Mouse (Mus musculus) activated CD4-positive, CD25-positive, alpha-beta regulatory T cell, adult 9 weeks (primary cell): ENCODE data around the gene Alg5. TPM values are rescaled to one million over a fixed set of nuclear protein-coding genes. Genes with fewer than 3 reads are reported as not detected.

Source experiments
- polyA plus RNA-seq: library from polyadenylated mRNA; unstranded; fragments of 100-300 nt; shearing (Covaris generic); gene quantifications from one replicate; pipeline ENCODE4 v1.2.1, GENCODE M21; 2017

Gene Alg5
- 96.5 TPM for polyA plus RNA-seq

DNA sequence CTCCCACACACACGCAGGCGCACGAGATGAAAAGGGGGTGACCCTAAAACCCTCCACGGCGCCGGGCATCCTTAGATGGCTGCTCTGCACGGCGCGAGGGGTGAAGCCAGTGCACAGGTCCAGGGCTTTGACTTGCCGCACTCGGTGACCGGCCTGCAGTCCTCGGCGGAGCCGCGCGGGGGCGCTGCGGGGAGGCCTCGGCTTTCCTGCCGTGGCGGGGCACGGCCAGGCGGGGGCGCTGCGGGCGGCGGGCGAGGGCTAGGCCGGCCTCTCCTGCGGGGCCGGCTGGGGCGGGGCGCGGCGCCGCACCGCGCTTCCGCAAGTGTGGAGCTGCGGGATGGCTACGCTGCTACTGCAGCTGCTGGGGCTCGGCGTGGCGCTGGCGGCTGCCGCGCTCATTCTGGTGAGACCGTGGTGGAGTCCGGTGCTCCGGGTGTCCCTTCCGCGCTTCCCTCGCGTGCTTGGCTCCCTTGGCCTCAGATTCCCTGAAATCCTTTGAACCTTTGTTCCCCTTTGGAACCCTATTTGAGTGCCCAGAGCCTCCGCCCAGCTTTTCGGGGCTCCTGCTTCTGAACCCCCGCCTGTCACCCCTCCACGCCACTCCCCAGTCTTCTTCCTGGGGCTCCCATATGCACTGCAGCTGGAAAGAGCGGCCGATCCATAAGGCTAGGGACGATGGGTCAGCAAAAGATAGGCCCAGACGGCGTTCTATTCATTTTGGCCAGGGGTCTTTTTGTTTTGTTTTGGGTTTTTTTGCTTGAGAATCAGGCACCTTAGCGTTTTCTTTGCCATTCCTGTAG, at the start of gene Alg5, which contains the start of gene Exosc8:
Alg5 (plus strand) TSS at position 293 of the 800 bp plus-strand sequence.
Exosc8 (minus strand) TSS at position 147 of the 800 bp plus-strand sequence.

DNA sequence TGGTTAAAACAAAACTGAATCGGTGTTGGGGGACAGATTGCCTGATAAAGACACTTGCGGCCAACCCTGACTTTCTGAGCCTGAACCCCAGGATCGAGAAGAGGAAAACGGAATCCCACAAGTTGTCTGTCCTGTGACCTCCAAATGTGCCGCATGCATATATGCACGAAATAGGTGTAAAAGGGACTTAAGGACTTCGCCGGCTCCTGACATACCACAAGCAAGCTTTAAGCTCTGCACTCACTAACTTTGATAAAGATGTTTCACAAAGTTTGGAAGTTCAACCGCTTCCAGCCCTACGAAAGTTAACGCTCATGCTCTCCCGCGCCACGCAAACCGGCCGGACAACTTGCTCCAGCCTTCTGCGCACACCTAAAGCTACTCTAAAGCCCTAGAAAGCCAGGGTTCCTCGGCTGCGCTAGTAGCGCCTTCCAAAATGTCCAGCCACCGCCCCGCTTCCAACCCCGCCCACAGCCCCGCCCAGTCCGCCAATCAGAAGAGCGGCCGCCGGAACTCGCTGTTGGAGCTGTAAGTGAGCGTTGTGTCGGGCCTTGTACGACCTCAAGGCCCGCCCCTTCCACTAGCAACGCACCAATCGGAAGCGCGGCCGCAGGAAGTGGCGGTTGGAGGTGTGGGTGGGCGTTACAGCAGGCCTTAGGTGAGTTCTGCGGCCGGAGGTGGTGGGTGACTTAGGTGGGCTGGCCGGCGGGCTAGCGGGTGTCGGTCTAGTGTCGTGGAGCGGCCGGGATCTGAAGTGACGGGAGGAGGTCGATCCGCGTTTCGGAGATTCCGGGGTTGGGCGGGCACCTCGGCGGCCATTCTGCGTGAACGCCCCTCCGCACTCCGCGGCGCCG, 42.9 kb upstream of the Alg5 start, which contains the start of gene Supt20:
Supt20 (plus strand) TSS at position 606 of the 854 bp plus-strand sequence.

DNA sequence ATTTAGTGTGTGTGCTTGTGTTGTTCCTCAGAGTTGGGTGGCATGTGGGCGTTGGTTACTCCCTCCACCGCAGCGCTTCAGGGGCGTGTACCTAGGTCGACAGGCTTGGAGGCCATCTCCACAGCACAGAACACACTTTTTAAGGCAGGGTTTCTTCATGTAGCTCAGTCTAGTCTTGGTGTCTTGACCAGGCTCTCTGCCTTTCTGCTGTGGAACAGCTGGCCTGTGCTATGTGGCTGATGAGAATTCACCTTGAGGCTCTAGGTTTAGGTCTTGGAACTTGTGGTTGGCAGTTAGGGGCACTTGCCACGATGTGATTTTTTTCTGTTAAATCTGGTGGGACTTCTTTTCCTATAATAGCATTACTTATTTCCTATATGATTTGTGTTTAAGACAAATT, 21.1 kb upstream of the Alg5 start, which contains the start of gene Gm21958:
Gm21958 (minus strand) TSS at position 101 of the 400 bp plus-strand sequence.

DNA sequence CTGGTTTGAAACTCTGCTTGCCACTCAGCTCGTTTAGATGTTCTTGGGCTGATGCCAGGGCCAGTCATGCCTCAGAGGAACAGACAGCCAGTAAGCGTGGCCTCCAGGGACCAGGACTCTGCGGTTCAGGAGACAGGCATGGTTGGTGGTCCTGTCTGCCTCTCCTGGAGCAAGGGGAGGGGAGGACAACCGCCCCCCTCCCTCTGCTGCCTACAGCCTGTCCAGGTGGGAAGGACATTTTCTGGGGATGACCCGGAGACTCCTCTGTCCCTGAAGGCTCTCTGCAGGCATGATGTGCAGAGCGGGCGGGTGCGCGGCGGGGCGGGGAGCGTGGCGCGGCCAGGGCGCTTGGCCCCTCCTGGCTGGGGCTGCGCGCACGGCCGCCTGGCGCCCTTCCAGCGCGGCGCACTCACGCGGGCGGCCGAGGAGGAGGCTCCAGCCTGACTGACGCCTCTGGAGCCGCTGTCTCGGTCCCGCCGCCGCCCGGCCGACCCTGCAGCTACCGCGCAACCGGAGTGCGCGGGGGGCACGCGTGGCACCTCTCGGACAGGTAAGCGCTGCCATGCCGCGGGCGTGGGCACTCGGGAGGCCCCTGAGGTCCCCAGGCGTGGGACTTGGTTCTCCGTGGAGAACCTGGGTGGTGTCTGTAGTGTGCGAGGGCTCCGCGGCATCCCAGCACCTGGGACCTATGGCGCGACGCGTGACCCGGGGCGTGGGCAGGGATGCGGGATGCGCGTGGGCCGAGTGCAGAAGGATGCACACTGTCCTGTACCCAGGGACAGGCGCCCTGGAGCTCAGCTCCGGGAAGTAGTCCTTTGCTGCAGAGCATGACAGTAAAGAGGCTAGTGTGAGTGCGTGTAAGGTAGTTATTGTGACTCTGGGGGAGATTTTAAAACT, 20.1 kb downstream of the Alg5 start, which contains the start of gene Smad9:
Smad9 (plus strand) TSS at position 438 of the 897 bp plus-strand sequence.

Other genes starting within 250 kb of the Alg5 start
- gene Supt20, start 42.7 kb upstream of the Alg5 start, polyA plus RNA-seq, result 305 TPM
- 3.5 TPM for gene Gm21958, start 21.2 kb upstream of the Alg5 start, polyA plus RNA-seq
- gene Exosc8, start 146 bp upstream of the Alg5 start, polyA plus RNA-seq, result 214 TPM
- gene Smad9, start 20.0 kb downstream of the Alg5 start, polyA plus RNA-seq, result not detected
- 9.4 TPM for gene Rfxap, start 72.3 kb downstream of the Alg5 start, polyA plus RNA-seq
- gene Sertm1, start 180.3 kb downstream of the Alg5 start, polyA plus RNA-seq, result not detected